Mouse (Mus musculus): Measurements from ENCODE around the gene Trdn.

Trdn gene

DNA sequence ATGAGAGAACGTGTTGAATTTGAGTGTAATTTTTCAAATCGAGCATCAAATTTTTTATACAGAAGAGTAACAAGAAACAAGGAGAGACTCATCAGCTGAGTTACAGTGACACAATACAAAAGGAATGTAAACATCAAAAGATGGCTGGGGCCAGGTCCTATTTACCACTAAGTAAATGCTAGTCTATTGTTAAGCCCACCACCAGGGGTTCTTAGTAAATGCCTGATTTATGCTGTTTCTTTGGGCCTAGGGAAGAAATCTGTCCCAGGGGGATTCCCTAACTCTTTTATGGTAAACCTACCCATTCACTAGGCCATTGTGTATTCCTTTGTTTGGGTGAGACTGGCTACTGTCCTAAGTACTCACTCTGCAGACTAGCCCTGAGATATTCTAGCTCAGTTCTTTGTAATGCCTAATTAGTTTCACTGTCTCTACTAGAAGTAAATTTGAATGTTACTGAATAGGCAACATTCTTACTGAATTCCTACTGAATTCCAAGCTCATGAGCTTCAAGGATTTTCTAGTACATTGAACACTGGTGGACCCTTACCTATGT, 295.2 kb downstream of the Trdn start:
- no peak for DNase-seq
